Mouse (Mus musculus) testis, adult 2 months (tissue): ENCODE measurements around the gene Dhdds. TPM values are rescaled to one million over a fixed set of nuclear protein-coding genes. Genes with fewer than 3 reads are reported as not detected.

Experiments used
- H3K27ac ChIP-seq: fragments of 200-500 bp; 2 replicates; pipeline ENCODE4 v1.5.1; 2012; ENCODE audit warnings: low read depth, low read length; ENCODE audit not compliant: control insufficient read depth, insufficient read depth
- H3K27me3 ChIP-seq: fragments of 200-500 bp; 2 replicates; pipeline ENCODE4 v1.6.1; 2012; ENCODE audit warnings: mild to moderate bottlenecking, low read length, moderate library complexity; ENCODE audit not compliant: control insufficient read depth, insufficient read depth
- H3K36me3 ChIP-seq: fragments of 200-500 bp; 2 replicates; pipeline ENCODE4 v1.6.1; 2012; ENCODE audit warnings: mild to moderate bottlenecking, low read length; ENCODE audit not compliant: control insufficient read depth, insufficient read depth
- H3K4me1 ChIP-seq: fragments of 200-500 bp; 2 replicates; pipeline ENCODE4 v1.6.1; 2012; ENCODE audit warnings: low read length; ENCODE audit not compliant: control insufficient read depth, insufficient read depth
- H3K4me3 ChIP-seq: fragments of 200-500 bp; 2 replicates; pipeline ENCODE4 v1.5.1; 2012; ENCODE audit warnings: low read depth, mild to moderate bottlenecking, low read length, moderate library complexity, mixed read lengths; ENCODE audit not compliant: control insufficient read depth
- CTCF ChIP-seq: fragments of 200-500 bp; IDR thresholded peaks from 2 replicates; pipeline ENCODE4 v1.5.1; 2012; ENCODE audit warnings: low read depth, mild to moderate bottlenecking, inconsistent platforms, low read length, moderate library complexity; ENCODE audit not compliant: control insufficient read depth, insufficient read depth, insufficient replicate concordance
- POLR2A ChIP-seq: fragments of 200-500 bp; IDR thresholded peaks from 2 replicates; pipeline ENCODE4 v1.6.1; 2012; ENCODE audit warnings: low read depth, mild to moderate bottlenecking, inconsistent platforms, low read length, moderate library complexity; ENCODE audit not compliant: control insufficient read depth
- polyA plus RNA-seq: library from polyadenylated mRNA; depleted of rRNA; stranded (reverse); fragments of >200 nt; gene quantifications from 2 replicates; pipeline ENCODE4 v1.2.3, GENCODE M21; 2012

Gene Dhdds
- polyA plus RNA-seq, 1 experiment, result 17.3 TPM

GRCm38 (mm10) chr4:134012858-134013528 is 12.3 kb upstream of the Dhdds start:
- Histone ChIP-seq H3K27ac (no peak overlapping the region), H3K4me3 (no peak overlapping the region), H3K4me1 (peaks cover 33% of the 10 kb centered on the region), H3K36me3 (no peaks in the 10 kb centered on the region), H3K27me3 (peaks cover 4% of the 10 kb centered on the region; the same call in 1 of the 2 replicates)
- TF ChIP-seq POLR2A, result no peak
- no peak for TF ChIP-seq CTCF

- TF ChIP-seq CTCF (no peak), POLR2A (no peak)
- no peaks in the 10 kb centered on the region for H3K27me3 ChIP-seq
- no peak overlapping the region for H3K27ac ChIP-seq
- no peak overlapping the region for H3K4me3 ChIP-seq
- H3K36me3 ChIP-seq, result no peaks in the 10 kb centered on the region
- H3K4me1 ChIP-seq, result peaks cover 25% of the 10 kb centered on the region
Measured at GRCm38 (mm10) chr4:134011450-134012414, 11.0 kb upstream of the Dhdds start.

GRCm38 (mm10) chr4:134009709-134010108 is 9.0 kb upstream of the Dhdds start:
- Histone ChIP-seq H3K27ac (no peak overlapping the region), H3K27me3 (no peaks in the 10 kb centered on the region), H3K36me3 (no peaks in the 10 kb centered on the region), H3K4me1 (peaks cover 17% of the 10 kb centered on the region), H3K4me3 (no peak overlapping the region)
- TF ChIP-seq POLR2A (no peak), CTCF (no peak)

GRCm38 (mm10) chr4:134006845-134007244 is 6.1 kb upstream of the Dhdds start:
- Histone ChIP-seq H3K27me3 (no peaks in the 10 kb centered on the region), H3K36me3 (no peaks in the 10 kb centered on the region), H3K4me3 (no peak overlapping the region), H3K27ac (no peak overlapping the region), H3K4me1 (peaks cover 13% of the 10 kb centered on the region)
- TF ChIP-seq POLR2A (no peak), CTCF (no peak)

DNA sequence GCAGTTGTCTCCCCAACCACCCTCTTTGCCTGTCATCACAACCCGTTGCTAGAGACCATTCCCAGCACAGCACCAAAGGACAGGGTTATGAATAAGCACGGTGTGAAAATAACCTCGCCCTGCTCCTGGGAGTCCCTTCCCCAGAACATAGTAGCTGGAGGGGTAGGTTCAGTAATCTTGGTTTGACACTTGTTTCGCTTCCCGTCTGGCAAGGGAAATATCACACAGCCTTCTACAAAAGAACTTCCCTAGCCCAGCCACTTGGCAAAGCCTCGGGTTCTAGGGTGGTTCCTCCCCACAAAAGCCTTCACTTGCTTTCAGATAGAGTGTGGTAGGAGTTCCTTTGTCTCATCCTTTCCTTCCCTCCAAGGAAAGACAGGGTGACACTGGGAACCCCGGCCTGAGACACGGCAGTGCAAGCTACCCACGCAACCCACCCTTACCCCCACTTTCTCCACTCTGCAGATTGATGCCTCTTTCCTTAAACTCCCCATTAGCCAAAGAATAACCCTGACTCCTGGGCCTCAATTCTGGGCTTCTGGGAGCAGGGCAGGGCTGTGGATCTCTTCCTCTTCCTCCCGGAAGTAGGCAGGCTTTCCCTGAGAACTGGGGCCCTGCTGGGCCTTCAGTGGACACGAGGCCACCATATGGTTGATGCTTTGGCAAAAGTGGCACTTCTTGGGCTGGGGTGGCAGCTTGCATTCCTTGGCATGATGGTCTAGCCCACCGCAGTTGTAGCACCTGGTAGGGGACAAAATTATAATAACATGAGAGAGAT is 5.1 kb upstream of the Dhdds start:
- Histone ChIP-seq H3K4me3 (no peak overlapping the region), H3K27me3 (no peaks in the 10 kb centered on the region), H3K27ac (no peak overlapping the region), H3K4me1 (peaks cover 5% of the 10 kb centered on the region), H3K36me3 (no peaks in the 10 kb centered on the region)
- TF ChIP-seq CTCF (no peak), POLR2A (no peak)

GRCm38 (mm10) chr4:134002903-134003302 is 2.2 kb upstream of the Dhdds start:
- H3K27ac ChIP-seq, result no peak overlapping the region
- TF ChIP-seq CTCF (no peak), POLR2A (no peak)
- H3K4me3 ChIP-seq, result no peak overlapping the region
- H3K36me3 ChIP-seq, result no peaks in the 10 kb centered on the region
- peaks cover 3% of the 10 kb centered on the region for H3K4me1 ChIP-seq
- no peaks in the 10 kb centered on the region for H3K27me3 ChIP-seq

DNA sequence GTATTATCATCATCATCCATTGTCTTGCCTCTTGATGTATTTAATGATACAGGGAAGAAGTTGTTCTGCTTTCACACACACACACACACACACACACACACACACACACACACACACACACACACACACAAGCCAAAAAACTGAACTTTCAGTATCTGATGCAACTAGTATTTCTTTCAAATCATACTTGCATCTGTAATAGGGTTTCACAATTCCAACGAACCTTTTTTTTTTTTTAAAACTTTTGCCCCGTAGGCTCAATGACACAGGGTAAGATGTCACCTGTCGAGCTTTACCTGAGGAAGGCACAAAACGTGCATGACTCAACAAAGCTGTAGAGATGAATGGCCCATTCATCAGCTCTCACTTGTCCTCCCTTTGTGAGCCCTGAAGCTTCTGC is 1.5 kb upstream of the Dhdds start:
- TF ChIP-seq CTCF, result no peak
- TF ChIP-seq POLR2A, result no peak
- Histone ChIP-seq H3K4me1 (no peaks in the 10 kb centered on the region; the same call in 1 of the 2 replicates), H3K4me3 (no peak overlapping the region)

More for the DNA sequence above, 1.5 kb upstream of the Dhdds start:
- Histone ChIP-seq H3K27me3 (no peaks in the 10 kb centered on the region), H3K27ac (no peak overlapping the region), H3K36me3 (no peaks in the 10 kb centered on the region)
